Comparison of ENCODE assay signal across 25 mouse cellular contexts in the genomic region with DNA sequence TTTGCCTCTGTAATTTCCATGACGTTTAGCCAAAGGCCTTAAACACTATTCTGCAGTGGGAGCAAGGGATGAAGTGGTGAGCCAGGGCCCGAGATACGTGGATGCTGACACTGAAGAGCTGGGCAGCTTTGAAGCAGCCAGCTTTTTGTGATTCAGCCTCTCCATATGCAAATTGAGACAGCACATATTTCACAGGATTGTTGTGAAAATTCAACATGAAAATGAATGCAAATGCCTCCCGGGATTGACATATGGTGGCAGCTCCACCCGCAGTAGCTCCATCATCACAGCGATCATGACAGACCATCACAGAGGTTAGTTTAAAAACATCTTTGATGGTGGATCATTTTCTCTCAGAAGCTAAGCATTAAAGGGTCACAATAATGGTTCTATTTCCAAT.
A peak's percentile ranks its signal among the peaks of the same experiment; 100 is the strongest.
DNase-seq lines count a peak whose midpoint lies in the region; ATAC-seq and TF ChIP-seq lines count a peak whose summit lies in the region.
"Had no signal": no experiment of that assay in that cellular context is flagged by ENCODE, and none has a peak within 500 bp of the region (broad histone marks: within the 10 kb centered on the region; RNA-seq: fewer than 3 reads in every experiment).

No protein-coding gene starts in this region.

- TF ChIP-seq CTCF in brain, embryonic 14.5 days (IDR thresholded peaks at IDR 0.05; ENCODE audit: borderline replicate concordance, extremely low read depth, insufficient read depth, insufficient read length), result no peak

- peaks cover 16% of the 10 kb centered on the region for H3K4me1 ChIP-seq in midbrain, embryonic 15.5 days

- H3K9me3 ChIP-seq in midbrain, embryonic 15.5 days, result no peaks in the 10 kb centered on the region
- H3K9me3 ChIP-seq: embryonic facial prominence, embryonic 15.5 days; heart, embryonic 15.5 days; limb, embryonic 13.5 days; liver, embryonic 13.5 days; lung, embryonic 15.5 days had no signal

- ATAC-seq in frontal cortex, adult (ENCODE audit: low TSS enrichment), result peak; percentile 76
- ATAC-seq in midbrain, embryonic 15.5 days (replicated peaks), result no peak; the same call in 1 of the 2 replicates
- ATAC-seq: activated CD4-positive, CD25-positive, alpha-beta regulatory T cell, adult 4 months; intestine, embryonic 16.5 days had no signal

- no peaks in the 10 kb centered on the region for H3K27me3 ChIP-seq in midbrain, embryonic 15.5 days (replicated peaks)
- H3K27me3 ChIP-seq: embryonic facial prominence, embryonic 15.5 days; heart, embryonic 15.5 days; liver, embryonic 13.5 days; lung, embryonic 15.5 days had no signal

- intact Hi-C loops in gastrocnemius, postnatal 14 days (cut with DNase I; ENCODE audit: low total_unique reads), result no loop called here

- TF ChIP-seq POLR2A in brain, embryonic 14.5 days (IDR thresholded peaks at IDR 0.05; ENCODE audit: borderline replicate concordance, extremely low read depth, insufficient read depth, insufficient read length, poor library complexity, severe bottlenecking), result no peak

- 0 out of 2 replicates have a peak, but pooled peaks cover 3% of the 10 kb centered on the region for H3K36me3 ChIP-seq in midbrain, embryonic 15.5 days (replicated peaks)
- H3K36me3 ChIP-seq: G1E; liver, embryonic 13.5 days had no signal

- 28% methylated on average over 6 of the region's 6 CpGs for WGBS in midbrain, embryonic 15.5 days

- no peak overlapping the region for H3K9ac ChIP-seq in midbrain, embryonic 15.5 days
- H3K9ac ChIP-seq: embryonic facial prominence, embryonic 15.5 days; heart, embryonic 15.5 days; limb, embryonic 13.5 days; liver, embryonic 13.5 days; lung, embryonic 15.5 days had no signal

- peak overlapping the region; percentile 67; the same call in 1 of the 2 replicates for H3K27ac ChIP-seq in midbrain, embryonic 15.5 days
- H3K27ac ChIP-seq: embryonic facial prominence, embryonic 15.5 days; heart, adult 2 months; heart, embryonic 15.5 days; limb, embryonic 13.5 days; liver, embryonic 13.5 days; lung, embryonic 15.5 days had no signal

- no peak overlapping the region for H3K4me3 ChIP-seq in midbrain, embryonic 15.5 days
- H3K4me3 ChIP-seq: embryonic facial prominence, embryonic 15.5 days; gastrocnemius, adult 2 months; heart, adult 2 months; heart, embryonic 15.5 days; limb, embryonic 13.5 days; liver, embryonic 13.5 days; lung, embryonic 15.5 days had no signal

- no peak overlapping the region for H3K4me2 ChIP-seq in midbrain, embryonic 15.5 days
- H3K4me2 ChIP-seq: embryonic facial prominence, embryonic 15.5 days; heart, embryonic 15.5 days; limb, embryonic 13.5 days; liver, embryonic 13.5 days; lung, embryonic 15.5 days had no signal

- DNase-seq in frontal cortex, postnatal 25 days (ENCODE audit: low spot score in 2 of 2), result no peak
- peak; percentile 4 to 17 for DNase-seq in left cerebral cortex, adult 18-20 months (ENCODE audit: low spot score in 2 of 2)
- DNase-seq in left cerebral cortex, adult 9 months (ENCODE audit: low spot score in 2 of 2), result no peak
- peak; percentile 85 for DNase-seq in brain, embryonic 14.5 days (ENCODE audit: low read depth)
- no peak for DNase-seq in gastrocnemius, postnatal 14 days
- DNase-seq: adrenal gland, postnatal 14 days; cerebellum, adult 18-20 months; cerebellum, postnatal 36 days; gastrocnemius, adult 2 months; heart, adult 2 months; heart, postnatal 4 days; kidney, postnatal 36 days; liver, embryonic 13.5 days; lung, postnatal 4 days; retina, postnatal 1 day; thymus, postnatal 14 days had no signal

Comparison
In these comparisons a context has a peak if more than half of its experiments do, and no peak if none do; other contexts are left out.
1. DNase-seq: peak in left cerebral cortex, adult 18-20 months (2 of 2) and brain, embryonic 14.5 days (single experiment); none in frontal cortex, postnatal 25 days (0 of 2), left cerebral cortex, adult 9 months (0 of 2) and gastrocnemius, postnatal 14 days (single experiment).